Mouse (Mus musculus) lung, postnatal 14 days (tissue): ENCODE results near the gene Dhx35.

Experiments used
- DNase-seq: peaks from one replicate; pipeline ENCODE4 v3.0.0; 2021

Dhx35 gene

DNA sequence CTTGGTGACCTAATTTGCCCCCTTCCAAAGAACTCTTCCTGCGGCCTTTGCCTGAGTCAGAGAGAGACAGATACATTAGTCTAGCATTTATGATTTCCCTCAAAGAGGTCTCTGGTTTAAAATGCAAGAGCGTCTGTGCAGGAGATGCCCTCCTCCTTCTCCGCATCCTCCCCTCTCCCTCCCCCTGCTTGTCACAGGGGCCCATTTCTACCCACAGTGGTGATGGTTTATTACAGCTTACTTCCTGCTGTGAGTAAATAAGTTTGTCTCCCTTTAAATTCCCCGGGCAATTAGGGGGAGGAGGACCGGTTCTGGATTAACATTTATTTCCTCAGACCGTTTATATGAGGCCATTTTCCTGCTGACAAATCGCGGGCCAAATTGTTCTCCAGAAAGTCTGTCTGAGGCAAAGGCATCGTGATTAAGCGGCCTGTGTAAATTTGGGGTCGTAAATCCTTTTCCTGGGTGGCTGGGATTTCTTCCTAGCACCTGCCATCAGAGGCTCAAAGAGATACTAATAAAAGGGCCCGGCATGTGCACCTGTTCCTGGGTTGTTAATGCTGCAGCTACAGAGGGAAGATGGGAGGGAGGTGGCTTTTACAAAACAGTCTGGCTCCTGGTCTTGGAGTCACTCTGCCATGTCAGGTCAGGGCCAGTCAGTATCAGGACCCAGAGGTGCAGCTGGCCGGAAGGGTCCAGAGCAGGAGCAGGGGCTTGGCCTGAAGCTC is 104.0 kb downstream of the Dhx35 start:
- DNase-seq, result no peak
